Comparison of ENCODE assay signal across 14 mouse cellular contexts in the genomic region with DNA sequence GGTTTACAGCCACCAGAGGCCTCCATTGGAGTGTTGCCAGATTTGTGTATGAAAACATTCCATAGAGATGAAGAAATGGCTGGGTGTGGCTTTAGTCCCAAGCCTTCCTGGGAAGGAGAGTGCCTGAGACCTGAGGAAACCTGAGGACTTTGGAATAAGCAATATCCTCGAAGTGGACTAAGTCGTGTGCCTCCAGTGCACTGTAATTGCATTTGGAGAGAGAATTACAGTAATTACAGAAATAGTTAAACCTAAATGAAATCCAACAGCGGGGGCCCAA. TPM values are rescaled to one million over a fixed set of nuclear protein-coding genes. Genes with fewer than 3 reads are reported as not detected.
A peak's percentile ranks its signal among the peaks of the same experiment; 100 is the strongest.
DNase-seq lines count a peak whose midpoint lies in the region; ATAC-seq lines count a peak whose summit lies in the region.
"Had no signal": no experiment of that assay in that cellular context is flagged by ENCODE, and none has a peak within 500 bp of the region (broad histone marks: within the 10 kb centered on the region; RNA-seq: fewer than 3 reads in every experiment).

No protein-coding gene starts in this region.

- H3K27ac ChIP-seq in heart, embryonic 15.5 days: peak overlapping the region; percentile 97
- peak overlapping the region; percentile 68 for H3K27ac ChIP-seq in intestine, embryonic 16.5 days (ENCODE audit: low read length)
- H3K27ac ChIP-seq in macrophage: peak overlapping the region; percentile 97
- H3K27ac ChIP-seq: midbrain, embryonic 10.5 days; neural tube, embryonic 13.5 days had no signal

- no peak for ATAC-seq in heart, embryonic 15.5 days (replicated peaks; ENCODE audit: insufficient number of reproducible peaks, insufficient read depth, low FRiP score, low read depth)
- peak; percentile 59 for ATAC-seq in intestine, embryonic 16.5 days

- no peak for DNase-seq in heart, postnatal 25 days (ENCODE audit: low spot score)
- DNase-seq in ZHBTc4 (ENCODE audit: low read depth, low spot score): peak; percentile 45
- DNase-seq in left cerebral cortex, postnatal 10 days (ENCODE audit: extremely low spot score in 1 of 2, low spot score in 2 of 2): no peak
- DNase-seq in layer of hippocampus, adult 8-10 months (ENCODE audit: low spot score in 2 of 2): no peak
- DNase-seq: cerebellum, adult 11-12 months; right cerebral cortex, postnatal 25 days had no signal

- H3K9ac ChIP-seq in heart, embryonic 15.5 days: no peak overlapping the region
- peak overlapping the region; percentile 20; the same call in 1 of the 2 replicates for H3K9ac ChIP-seq in intestine, embryonic 16.5 days (ENCODE audit: low read depth, low read length)
- H3K9ac ChIP-seq: neural tube, embryonic 13.5 days had no signal

- WGBS in heart, embryonic 15.5 days: 74% methylated on average over 3 of the region's 3 CpGs
- WGBS in intestine, embryonic 16.5 days: 47% methylated on average over 3 of the region's 3 CpGs
- 100% methylated on average over 3 of the region's 3 CpGs for WGBS in macrophage (ENCODE audit: missing documents)

- H3K4me1 ChIP-seq in heart, embryonic 15.5 days (replicated peaks): peaks cover 35% of the 10 kb centered on the region
- H3K4me1 ChIP-seq in intestine, embryonic 16.5 days (ENCODE audit: control insufficient read depth, insufficient read depth, low read length): peaks cover 31% of the 10 kb centered on the region

- peaks cover 33% of the 10 kb centered on the region for H3K79me2 ChIP-seq in macrophage (ENCODE audit: inconsistent target)

- no peaks in the 10 kb centered on the region for H3K27me3 ChIP-seq in heart, embryonic 15.5 days
- no peaks in the 10 kb centered on the region for H3K27me3 ChIP-seq in intestine, embryonic 16.5 days (replicated peaks; ENCODE audit: control insufficient read depth, insufficient read depth, low read length)
- H3K27me3 ChIP-seq: neural tube, embryonic 13.5 days had no signal

- intact Hi-C loops in heart, postnatal 25 days (cut with DNase I): no loop called here
- intact Hi-C loops in left cerebral cortex, postnatal 10 days (cut with DNase I): no loop called here

- 0 out of 2 replicates have a peak overlapping the region, but pooled peaks have one; percentile 81 for H3K4me2 ChIP-seq in heart, embryonic 15.5 days
- peak overlapping the region; percentile 26; the same call in 1 of the 2 replicates for H3K4me2 ChIP-seq in intestine, embryonic 16.5 days (ENCODE audit: low read depth, low read length)
- H3K4me2 ChIP-seq: neural tube, embryonic 13.5 days had no signal

- no peaks in the 10 kb centered on the region for H3K9me3 ChIP-seq in heart, embryonic 15.5 days (replicated peaks)
- H3K9me3 ChIP-seq in intestine, embryonic 16.5 days (ENCODE audit: control insufficient read depth, low read length): no peaks in the 10 kb centered on the region
- H3K9me3 ChIP-seq: midbrain, embryonic 10.5 days; neural tube, embryonic 13.5 days had no signal

- peaks cover 2% of the 10 kb centered on the region; the same call in 1 of the 2 replicates for H3K36me3 ChIP-seq in heart, embryonic 15.5 days
- no peaks in the 10 kb centered on the region for H3K36me3 ChIP-seq in intestine, embryonic 16.5 days (ENCODE audit: control insufficient read depth, insufficient read depth, low read length)
- peaks cover 3% of the 10 kb centered on the region; the same call in 1 of the 2 replicates for H3K36me3 ChIP-seq in macrophage (ENCODE audit: inconsistent target)

- no peak overlapping the region for H3K4me3 ChIP-seq in heart, embryonic 15.5 days
- H3K4me3 ChIP-seq in intestine, embryonic 16.5 days (ENCODE audit: low read length): no peak overlapping the region
- H3K4me3 ChIP-seq in macrophage (ENCODE audit: inconsistent target): no peak overlapping the region
- H3K4me3 ChIP-seq: midbrain, embryonic 10.5 days; neural tube, embryonic 13.5 days had no signal

RNA-seq across cellular contexts. Expression of a gene that starts 2.1 kb away (rescaled TPM):
- polyA plus RNA-seq in heart, embryonic 15.5 days (2015; fragmentation: Nextera tagmentation; extraction: Ambion mirVana): 110 and 140 TPM in 2 replicates
- 10 to 100 TPM; 83.2 to 84.7 TPM for total RNA-seq in heart, postnatal 25 days (2021)
- 183 and 202 TPM in 2 replicates for polyA plus RNA-seq in intestine, embryonic 16.5 days (2015; fragmentation: Nextera tagmentation; extraction: Ambion mirVana)
- 100 to 1,000 TPM in 3 of 26 experiments, 10 to 100 TPM in 21, 1 to 10 TPM in 2; 9.4 to 168 (median 42.3) TPM for total RNA-seq in macrophage (2018; cell fraction: chromatin; rRNA removed)
- total RNA-seq in macrophage (2018; cell fraction: cytosol; rRNA removed): 100 to 1,000 TPM; 237 to 408 (median 331) TPM
- total RNA-seq in macrophage (2018; cell fraction: nucleus; rRNA removed): 100 to 1,000 TPM in 24 of 26 experiments, 10 to 100 TPM in 2; 61.1 to 379 (median 212) TPM
- polyA plus RNA-seq in macrophage (2018): 327 to 388 TPM (median 342 TPM) in 3 replicates
- total RNA-seq in left cerebral cortex, postnatal 10 days (2021): 100 to 1,000 TPM; 172 to 181 TPM
- total RNA-seq in layer of hippocampus, adult 8-10 months (2022): 100 to 1,000 TPM; 138 to 165 (median 145) TPM

RNA-seq across cellular contexts. Expression of a gene that starts 2.8 kb away (rescaled TPM):
- 2.7 and 4.3 TPM in 2 replicates for polyA plus RNA-seq in heart, embryonic 15.5 days (2015; fragmentation: Nextera tagmentation; extraction: Ambion mirVana)
- total RNA-seq in heart, postnatal 25 days (2021): 10 to 100 TPM in 1 of 2 experiments, 1 to 10 TPM in 1; 8.2 to 10.1 TPM
- 4.2 and 4.4 TPM in 2 replicates for polyA plus RNA-seq in intestine, embryonic 16.5 days (2015; fragmentation: Nextera tagmentation; extraction: Ambion mirVana)
- 10 to 100 TPM in 3 of 26 experiments, 1 to 10 TPM in 21, under 1 TPM in 1, not detected in 1; 0.80 to 12.3 (median 4.8) TPM for total RNA-seq in macrophage (2018; cell fraction: chromatin; rRNA removed)
- total RNA-seq in macrophage (2018; cell fraction: cytosol; rRNA removed): 1 to 10 TPM; 1.4 to 4.0 (median 2.6) TPM
- 10 to 100 TPM in 2 of 26 experiments, 1 to 10 TPM in 23, under 1 TPM in 1; 0.58 to 13.2 (median 3.3) TPM for total RNA-seq in macrophage (2018; cell fraction: nucleus; rRNA removed)
- 0.81 to 1.9 TPM (median 1.5 TPM) in 3 replicates for polyA plus RNA-seq in macrophage (2018)
- 1 to 10 TPM; 4.4 to 5.5 TPM for total RNA-seq in left cerebral cortex, postnatal 10 days (2021)
- total RNA-seq in layer of hippocampus, adult 8-10 months (2022): 1 to 10 TPM; 7.2 to 9.5 (median 8.5) TPM
- total RNA-seq: liver, adult 2 months had no signal

RNA-seq across cellular contexts. Expression of a gene that starts 48.8 kb away (rescaled TPM):
- 0.05 and 0.11 TPM in 2 replicates for polyA plus RNA-seq in heart, embryonic 15.5 days (2015; fragmentation: Nextera tagmentation; extraction: Ambion mirVana)
- not detected for total RNA-seq in heart, postnatal 25 days (2021)
- polyA plus RNA-seq in intestine, embryonic 16.5 days (2015; fragmentation: Nextera tagmentation; extraction: Ambion mirVana): not detected in 2 replicates
- not detected for total RNA-seq in macrophage (2018; cell fraction: chromatin; rRNA removed)
- not detected for total RNA-seq in macrophage (2018; cell fraction: cytosol; rRNA removed)
- total RNA-seq in macrophage (2018; cell fraction: nucleus; rRNA removed): not detected
- polyA plus RNA-seq in macrophage (2018): not detected in 3 replicates
- not detected for total RNA-seq in left cerebral cortex, postnatal 10 days (2021)
- not detected for total RNA-seq in layer of hippocampus, adult 8-10 months (2022)
- total RNA-seq: adrenal gland, adult 18-20 months; heart, postnatal 10 days; liver, adult 2 months had no signal
- polyA plus RNA-seq: liver, adult 2 months; midbrain, embryonic 10.5 days; neural tube, embryonic 13.5 days had no signal

RNA-seq across cellular contexts. Expression of a gene that starts 56.7 kb away (rescaled TPM):
- polyA plus RNA-seq in heart, embryonic 15.5 days (2015; fragmentation: Nextera tagmentation; extraction: Ambion mirVana): 28.3 and 33.3 TPM in 2 replicates
- total RNA-seq in heart, postnatal 25 days (2021): 10 to 100 TPM; 19.9 TPM
- polyA plus RNA-seq in intestine, embryonic 16.5 days (2015; fragmentation: Nextera tagmentation; extraction: Ambion mirVana): 45.9 and 48.3 TPM in 2 replicates
- total RNA-seq in macrophage (2018; cell fraction: chromatin; rRNA removed): 100 to 1,000 TPM in 5 of 26 experiments, 10 to 100 TPM in 21; 14.6 to 150 (median 64.0) TPM
- 10 to 100 TPM in 24 of 26 experiments, 1 to 10 TPM in 2; 9.0 to 45.8 (median 21.5) TPM for total RNA-seq in macrophage (2018; cell fraction: cytosol; rRNA removed)
- 100 to 1,000 TPM in 1 of 26 experiments, 10 to 100 TPM in 25; 12.1 to 113 (median 58.2) TPM for total RNA-seq in macrophage (2018; cell fraction: nucleus; rRNA removed)
- polyA plus RNA-seq in macrophage (2018): 15.3 to 23.7 TPM (median 17.0 TPM) in 3 replicates
- 10 to 100 TPM; 48.3 to 50.1 TPM for total RNA-seq in left cerebral cortex, postnatal 10 days (2021)
- total RNA-seq in layer of hippocampus, adult 8-10 months (2022): 10 to 100 TPM; 36.6 to 45.8 (median 38.1) TPM
